Mouse (Mus musculus) cerebellum, adult 8-10 months (tissue): Measurements from ENCODE around the gene Crtc3.

Experiments used
- DNase-seq: peaks from one replicate; pipeline ENCODE4 v3.0.0; 2022

Crtc3 gene

DNA sequence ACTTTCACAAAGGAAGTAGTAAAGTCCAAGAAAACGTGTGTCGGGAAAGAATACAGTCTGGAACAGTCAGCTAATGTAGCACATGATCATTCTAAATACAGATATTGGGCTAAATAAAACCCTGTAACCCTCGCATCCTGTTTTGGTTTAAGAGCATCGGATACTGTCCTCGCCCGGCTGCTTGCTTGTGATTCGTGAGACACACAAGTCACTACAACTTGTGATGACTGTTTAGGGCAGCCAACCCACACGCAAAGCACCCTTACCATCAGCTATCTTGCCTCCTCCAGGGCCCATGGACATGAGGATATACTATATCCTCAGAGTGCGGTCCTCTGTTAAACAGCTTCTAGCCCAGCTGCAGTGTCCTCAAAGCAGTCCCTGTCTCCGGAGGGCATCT is 50.2 kb downstream of the Crtc3 start:
- no peak for DNase-seq

DNA sequence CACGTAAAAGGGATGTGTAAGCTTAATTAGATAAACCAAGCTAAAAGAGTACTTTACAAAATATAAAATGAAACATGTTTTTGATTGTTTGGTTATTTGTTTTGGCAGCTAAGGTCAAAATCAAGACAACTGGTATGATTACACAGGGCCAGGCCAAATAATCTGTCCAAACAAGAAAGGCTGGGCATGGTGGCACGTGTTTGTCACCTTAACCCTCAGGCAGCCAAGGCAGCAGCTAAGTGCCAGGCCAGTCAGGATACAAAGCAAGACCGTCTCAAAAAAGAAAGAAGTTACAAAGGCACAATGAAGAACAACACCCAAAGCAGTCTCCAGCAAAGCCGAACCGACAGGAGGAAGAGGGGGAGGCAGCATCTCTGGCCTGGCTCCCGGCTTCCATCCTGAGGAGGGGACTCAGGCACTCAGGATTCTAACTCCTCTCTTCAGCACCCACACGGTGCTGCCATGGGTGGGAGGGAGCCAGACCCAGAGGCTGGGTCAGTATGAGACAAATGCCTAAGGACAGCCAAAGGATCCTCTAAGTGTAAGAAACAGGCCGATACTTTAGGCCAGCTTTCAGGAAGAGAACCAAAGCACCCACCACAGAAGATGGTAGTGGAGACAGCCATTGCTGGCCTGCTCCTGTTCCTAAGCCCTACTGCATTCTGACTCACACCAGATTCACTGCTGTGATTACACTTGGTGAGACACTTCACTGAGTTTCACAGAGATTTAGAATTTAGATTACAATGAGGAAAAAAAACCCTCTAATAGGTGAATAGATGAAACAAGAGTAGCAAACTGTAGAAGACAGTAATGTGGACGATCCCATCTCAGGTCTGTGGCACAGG is 51.5 kb downstream of the Crtc3 start:
- DNase-seq = no peak

DNA sequence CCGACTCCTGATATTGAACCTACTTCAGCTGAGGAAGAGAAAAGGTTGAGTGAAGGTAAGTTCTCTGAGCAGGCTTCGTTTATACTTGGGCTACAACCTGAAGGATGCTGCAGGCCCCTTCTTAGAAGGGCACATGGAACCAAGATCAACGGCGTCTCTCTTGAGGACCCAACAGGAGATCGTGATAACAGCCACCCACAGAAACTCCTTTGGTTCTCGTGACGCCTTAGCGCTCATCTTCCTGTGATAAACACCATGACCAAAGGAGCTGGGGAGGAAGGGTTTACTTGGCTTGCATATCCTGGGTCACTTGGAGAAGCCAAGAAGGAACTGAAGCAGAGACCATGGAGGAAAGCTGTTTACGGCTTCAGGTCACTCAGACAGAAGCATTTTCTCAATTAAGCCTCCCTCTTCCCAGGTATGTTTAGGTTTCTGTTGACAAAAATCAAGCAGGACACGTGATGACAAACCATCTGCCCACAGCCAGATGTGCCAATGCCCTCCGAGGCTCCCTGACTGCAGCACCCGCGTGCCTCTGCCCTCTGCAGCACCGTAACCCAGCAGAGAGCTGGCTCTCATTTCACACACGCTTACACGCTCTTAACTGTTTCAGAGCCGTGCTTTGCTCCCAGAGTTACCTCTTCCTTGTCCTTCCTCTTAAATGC is 52.3 kb downstream of the Crtc3 start:
- no peak for DNase-seq

DNA sequence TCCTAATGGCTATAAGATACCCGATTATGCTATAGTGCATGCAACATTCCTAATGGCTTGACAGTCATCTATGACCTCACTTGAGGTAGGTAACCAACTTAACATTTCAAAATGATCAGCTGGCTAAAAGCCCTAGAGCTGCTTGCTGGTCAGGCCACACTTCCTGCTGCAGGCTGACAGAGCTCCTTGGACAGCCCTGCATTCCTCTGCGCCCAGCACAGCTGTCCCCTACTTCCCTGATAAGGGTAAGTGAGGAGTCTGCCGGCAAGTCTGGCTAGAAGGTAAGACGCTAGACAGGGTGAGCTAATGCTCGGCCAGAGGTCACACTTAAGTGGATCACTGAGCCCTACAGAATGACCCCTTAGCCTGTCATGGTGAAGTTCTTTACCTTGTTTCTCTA is 52.8 kb downstream of the Crtc3 start:
- DNase-seq = no peak

DNA sequence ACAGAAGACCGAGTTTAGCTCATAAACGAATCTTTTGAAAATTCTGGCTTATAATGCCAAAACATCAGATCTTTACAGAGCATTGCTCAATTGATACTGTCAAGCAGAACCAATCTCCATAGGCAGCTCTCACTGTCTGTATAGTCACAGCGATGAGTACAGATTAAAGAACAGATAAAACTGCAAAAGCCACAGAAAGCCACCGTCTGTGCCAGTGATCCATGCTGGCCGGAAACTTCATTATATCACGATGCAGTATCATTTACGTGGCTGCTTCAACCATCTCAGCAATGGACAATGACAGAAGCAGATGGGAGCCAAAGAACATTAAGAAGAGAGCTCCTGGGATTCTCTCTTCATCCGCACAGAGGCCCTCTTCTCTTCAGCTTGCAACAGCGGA is 53.9 kb downstream of the Crtc3 start:
- no peak for DNase-seq

DNA sequence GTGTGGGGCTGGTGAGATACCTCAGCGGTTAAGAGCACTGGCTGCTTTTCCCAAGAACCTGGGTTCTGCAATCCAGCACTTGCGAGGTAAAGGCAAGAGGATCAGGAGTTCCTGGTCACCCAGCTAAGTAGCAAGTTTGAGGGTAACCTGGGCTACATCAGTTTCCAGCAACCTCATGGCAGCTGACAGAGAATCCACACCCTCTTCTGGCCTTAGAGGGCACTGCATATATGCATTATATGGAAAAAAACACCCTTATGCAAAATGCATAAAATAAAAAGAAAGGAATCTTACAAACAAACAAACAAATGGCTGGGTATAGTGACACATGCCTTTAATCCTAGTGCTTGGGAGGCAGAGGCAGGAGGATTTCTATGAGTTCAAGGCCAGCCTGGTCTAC is 55.0 kb downstream of the Crtc3 start:
- DNase-seq = no peak

DNA sequence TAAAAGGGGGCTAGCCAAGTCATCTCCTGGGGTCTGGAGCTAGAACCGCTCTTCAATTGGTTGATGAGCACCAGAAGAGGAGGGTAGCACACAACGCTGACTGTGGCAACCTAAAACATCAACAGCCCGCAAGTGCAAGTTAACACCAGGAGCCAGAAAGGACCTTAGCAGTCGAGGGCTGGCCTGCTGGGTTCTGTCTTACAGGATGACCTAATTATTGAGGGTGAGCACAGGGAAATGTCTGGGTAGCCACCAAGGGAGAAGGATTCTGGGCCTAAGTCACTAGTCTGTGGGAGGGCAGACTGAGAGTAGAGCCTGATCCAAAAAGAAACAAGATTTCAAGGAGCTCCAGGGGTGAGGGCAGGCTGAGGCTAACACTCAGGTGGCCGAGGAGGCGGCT is 56.7 kb downstream of the Crtc3 start:
- no peak for DNase-seq

DNA sequence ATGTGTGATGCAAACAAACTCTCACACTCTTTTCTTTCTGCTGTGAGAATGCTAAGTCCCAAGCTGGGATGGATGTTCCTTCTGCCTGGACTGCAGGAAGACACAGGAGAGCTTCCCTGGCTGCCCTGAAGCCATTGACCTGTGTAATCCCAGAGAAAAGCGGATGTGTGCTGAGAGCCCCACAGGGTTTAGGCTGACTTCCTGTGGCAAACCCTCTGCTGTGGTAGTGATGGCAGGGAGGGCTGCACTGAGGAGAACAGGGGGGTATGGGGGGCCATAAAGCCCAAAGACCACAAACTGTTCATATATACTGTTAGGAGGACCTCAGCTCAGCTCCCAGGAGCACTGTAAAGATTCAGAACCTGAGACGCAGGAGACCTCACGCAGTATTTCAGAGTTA is 57.3 kb downstream of the Crtc3 start:
- no peak for DNase-seq

DNA sequence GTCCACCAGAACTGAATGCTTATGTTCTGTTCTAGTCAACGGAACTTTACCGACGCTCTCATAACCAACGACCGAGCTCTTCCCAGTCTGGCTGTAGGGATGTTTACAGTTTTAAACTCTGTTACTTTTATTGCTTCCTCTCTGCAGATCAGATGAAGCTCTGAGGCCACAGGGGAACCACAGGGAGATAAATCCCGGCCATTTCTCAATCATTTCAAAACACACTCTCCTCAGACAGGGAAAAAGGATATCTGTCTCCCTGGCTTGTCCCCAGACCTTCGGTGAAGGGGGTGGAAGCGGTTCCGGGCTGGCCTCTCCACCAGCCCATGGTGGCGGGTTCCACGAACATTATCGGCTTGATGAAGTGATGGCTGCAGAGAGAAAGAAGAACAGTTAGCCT is 59.3 kb downstream of the Crtc3 start:
- no peak for DNase-seq

DNA sequence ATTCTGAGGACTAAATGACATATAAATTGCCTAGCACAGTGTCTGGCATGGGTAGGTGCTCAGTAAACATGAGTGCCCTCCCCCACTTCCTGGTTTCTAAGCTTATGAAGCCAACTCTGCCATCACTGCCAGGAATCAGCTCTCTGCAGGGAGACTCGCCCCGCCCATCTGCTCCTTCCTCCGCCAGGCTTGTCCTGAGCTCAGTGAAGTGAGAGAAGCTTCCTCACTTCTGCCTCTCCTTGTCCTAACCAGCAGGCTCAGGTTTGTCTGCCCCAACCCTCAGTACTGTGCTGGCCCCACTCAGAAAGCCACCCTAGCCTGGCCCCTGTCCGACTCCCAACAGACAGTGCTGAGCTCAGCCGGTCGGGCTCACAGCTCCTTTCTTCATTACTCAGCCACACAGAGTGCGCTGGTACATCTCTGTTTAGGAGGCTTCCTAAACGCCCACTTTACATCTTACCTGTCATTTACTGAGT is 59.9 kb downstream of the Crtc3 start:
- peak; percentile 85 for DNase-seq

DNA sequence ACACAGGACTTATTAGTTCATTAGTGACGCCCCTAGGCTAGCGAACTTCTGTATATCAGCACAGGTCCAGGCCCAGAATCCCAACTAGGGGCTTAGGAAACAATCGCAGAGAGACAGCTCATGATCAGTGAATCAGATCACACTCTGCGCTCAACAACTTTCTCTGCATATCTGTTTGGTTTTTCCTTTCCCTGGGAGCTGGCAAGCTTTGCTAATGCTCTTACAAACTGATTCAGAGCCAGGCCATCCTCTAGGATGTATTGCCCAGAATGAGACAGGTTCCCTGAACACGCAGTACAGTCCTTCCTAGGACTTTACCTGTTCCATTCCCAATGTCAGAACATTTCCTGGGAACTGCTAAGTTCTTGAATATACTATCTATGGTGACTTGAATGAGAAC is 61.7 kb downstream of the Crtc3 start:
- no peak for DNase-seq

DNA sequence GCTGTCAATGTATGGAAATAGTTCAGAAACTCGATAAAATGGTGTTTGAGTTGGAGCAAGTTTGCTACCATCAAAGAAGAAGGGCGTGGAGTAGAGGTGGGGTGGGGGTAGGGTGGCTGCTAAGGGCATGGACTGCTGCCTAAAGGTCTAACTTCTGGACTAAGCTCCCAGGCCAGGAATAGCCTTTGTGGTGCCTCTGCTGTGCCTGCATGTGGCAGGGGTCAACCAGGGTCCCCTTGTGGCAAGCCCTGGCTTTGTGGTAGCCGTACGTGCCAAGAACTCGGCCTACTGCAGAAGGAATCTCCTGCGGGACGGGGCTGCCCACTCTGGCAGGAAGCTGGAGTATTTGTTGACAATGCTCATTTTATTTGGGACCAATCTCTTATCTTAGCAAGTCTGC is 62.8 kb downstream of the Crtc3 start:
- no peak for DNase-seq

DNA sequence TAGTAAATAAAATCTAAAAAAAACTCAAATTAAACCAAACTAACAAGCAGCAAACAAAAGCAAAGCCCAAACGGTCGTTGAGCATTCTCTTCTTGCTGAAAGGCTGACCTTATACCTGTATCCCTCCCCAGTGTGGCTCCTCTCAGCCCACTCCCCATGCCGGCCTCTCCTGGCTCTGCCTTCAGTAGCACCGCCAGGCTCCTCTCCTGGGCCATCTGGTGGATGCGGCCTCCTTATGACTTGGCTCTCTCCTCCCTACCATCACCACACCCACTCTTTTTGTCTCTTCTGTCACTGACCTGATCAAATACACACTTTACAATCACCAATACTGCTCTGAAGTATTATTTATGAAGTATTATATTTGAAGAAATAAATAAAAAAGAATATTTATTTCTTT is 65.4 kb downstream of the Crtc3 start:
- DNase-seq = peak; percentile 75

DNA sequence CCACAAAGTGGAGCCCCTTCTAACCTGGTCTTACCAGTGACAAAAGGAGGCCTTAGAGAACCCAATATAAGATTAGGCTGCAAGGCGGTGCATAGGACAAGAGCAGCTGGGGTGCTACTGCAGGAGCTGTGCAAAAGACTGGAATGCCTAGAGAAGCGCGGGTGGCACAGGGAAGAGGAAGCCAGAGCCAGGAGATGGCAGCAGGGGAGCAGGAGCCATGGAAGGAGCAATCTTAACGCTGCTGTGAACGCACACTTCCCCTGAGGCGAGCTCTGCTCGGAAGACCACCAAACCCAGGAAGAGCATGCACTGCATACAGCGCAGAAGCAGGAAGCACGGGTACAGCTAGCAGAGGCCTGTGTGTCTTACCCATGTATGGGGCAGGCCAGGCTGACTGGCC is 72.6 kb downstream of the Crtc3 start:
- no peak for DNase-seq

DNA sequence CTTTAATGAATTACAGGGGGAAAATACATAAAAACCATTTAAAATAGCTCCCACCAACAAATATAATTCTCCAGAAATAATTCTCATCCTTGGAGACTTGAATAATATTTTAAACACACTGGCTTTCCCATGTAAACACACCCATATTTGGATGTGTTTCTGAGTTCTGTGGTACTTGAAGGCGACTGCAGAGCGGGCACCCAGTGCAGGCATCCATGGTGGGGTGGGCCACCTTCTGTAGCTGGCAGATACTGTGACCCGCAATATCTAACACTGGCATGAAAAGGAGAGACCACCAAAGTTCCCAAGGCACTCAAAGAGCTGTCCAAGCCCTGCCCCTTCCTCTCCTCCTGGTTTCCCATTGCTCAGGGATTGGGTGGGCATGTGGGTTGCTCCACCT is 74.6 kb downstream of the Crtc3 start:
- no peak for DNase-seq

DNA sequence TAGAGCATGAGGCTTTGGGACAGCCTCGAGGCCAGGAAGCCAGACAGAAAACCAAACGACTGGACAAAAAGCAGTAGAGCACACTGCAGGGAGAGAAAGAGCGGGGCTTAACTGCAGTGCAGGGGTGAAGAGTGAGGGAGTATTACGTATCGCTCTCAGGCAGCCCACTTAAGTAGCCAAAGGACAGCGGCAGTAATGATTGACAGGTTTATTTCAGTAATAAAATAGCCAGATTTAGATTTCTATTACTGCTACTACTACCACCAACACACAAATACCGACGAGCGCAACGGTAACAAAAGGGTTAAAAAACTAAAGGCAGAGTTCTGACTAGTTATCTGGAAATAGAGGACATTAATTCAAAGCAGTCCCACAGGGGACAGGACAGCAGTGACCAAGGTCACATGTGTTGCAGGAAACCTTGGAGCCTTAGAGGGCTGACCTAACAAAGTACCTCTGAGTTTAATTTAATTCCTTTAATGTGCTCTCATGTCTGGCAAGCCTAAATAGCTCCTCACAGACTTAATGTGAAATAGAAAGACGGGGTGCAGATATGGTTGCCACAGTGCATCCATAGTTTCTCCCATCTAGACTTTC is 76.4 kb downstream of the Crtc3 start:
- no peak for DNase-seq

DNA sequence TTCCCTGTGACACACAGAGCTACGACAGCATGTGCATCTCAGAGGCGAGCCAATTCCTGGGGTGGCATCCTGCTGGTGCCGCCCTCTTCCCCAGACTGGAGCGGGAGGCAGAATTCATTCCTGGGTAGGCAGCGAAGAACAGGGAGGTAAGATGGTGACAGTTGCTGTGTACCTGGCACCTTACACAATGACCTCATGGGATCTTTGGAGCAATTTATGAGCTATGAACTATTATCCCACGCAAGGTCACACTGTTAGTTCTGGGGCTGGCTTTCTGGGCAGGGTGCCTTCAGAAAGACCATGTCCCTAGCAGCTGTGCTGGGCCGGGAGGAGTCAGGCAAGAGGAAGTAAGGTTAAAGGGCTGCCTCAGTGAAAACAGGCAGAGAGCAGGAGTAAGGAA is 77.0 kb downstream of the Crtc3 start:
- DNase-seq = no peak

DNA sequence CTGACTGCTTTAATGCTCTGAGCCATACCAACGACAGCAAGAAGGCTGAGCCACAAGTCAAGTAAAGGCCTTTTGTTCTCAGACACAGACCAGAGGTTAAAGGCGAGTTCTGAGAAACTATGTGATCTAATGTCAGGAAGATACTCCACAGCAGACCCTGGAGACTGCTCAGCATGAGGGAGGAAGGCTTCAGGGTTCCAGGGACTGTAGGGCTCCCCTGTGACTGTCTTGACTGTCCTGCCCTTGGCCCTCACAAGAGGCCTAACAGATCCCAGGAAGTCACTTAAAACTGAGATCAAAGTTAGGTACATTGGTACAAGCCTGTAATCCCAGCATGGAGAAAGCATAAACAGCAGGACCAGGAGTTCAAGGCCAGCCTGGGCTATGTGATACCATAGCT is 81.2 kb downstream of the Crtc3 start:
- DNase-seq = no peak

DNA sequence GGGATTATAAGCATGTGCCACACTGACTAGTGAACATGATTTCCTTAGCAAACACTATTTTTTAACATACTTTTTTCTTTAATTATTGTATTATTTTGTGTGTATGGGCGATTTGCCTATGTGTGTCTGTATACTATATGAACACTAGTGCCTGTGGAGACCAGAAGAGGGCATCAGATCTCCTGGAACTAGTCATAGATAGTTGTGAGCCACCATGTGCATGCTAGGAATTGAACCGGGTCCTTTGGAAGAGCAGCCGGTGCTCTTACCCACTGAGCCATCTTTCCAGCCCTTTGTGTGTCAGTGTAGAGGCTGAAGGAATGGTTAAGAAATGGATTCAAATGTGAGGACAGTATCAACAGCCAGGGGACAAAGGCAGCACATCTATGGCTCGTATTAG is 82.2 kb downstream of the Crtc3 start:
- DNase-seq = no peak

DNA sequence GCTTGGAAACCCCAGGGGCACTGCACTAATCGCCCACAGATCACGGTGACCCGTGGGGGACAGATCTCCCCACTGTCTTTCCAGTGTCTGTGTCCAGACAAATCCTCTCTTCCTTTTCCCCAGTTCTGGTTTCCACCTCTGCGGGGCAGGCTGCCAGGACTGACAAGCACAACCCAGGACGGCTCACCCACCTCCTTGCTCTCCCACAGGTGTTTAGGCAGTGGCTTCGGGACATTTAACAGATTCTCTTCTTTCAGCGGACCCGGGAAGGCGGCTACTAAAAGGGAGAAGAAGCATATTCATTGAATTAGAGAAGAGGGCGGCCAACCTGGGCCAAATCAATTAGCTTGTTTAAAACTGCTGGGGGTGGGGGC is 83.1 kb downstream of the Crtc3 start:
- no peak for DNase-seq

DNA sequence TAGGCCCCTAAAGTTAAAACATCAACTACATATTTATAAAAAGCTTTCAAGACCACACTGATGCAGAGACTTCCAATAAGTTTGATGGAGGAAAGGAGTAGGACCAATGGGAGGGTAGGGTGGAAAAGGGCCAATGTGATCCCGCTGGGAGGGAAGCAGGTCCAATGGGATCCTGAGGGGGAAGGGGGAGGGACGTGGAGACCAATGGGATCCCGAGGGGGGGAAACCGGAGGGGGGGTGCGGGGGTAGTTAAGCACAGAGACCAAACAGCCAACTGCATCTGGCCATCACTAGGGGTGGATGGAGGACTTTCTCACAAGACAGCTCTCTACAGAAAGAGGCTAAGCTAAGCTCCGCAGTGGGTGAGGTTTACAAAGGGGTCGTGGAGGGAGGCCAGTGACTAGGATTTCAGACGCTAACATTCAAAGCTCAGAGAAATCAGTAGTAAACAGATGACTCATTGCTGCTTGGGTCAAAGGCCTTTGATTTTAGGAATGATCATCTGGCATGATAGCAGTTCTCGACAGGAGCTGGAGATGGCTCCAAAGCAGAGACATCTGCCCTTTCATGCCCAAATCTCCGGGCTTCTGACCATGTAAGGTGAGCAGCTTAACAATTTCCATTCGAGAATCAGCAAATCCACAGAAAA is 83.6 kb downstream of the Crtc3 start:
- DNase-seq = no peak

DNA sequence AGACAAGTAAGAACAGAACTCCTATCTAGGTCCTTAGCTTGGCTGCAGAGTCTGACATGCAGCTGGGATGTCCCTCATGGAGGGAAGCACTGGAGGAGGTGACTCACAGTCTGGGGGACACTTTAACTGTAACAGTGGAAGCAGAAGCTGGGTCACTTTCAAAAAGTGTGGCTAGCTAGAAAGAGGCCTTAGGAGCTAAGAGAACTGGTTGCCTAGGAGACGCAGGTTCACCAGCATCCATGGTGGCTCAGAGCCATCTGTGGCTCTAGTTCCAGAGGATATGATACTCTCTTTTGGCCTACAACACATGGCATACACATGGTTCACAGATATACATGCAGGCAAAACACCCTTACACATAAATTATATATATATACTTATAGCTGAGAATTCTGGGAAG is 86.1 kb downstream of the Crtc3 start:
- DNase-seq = no peak

DNA sequence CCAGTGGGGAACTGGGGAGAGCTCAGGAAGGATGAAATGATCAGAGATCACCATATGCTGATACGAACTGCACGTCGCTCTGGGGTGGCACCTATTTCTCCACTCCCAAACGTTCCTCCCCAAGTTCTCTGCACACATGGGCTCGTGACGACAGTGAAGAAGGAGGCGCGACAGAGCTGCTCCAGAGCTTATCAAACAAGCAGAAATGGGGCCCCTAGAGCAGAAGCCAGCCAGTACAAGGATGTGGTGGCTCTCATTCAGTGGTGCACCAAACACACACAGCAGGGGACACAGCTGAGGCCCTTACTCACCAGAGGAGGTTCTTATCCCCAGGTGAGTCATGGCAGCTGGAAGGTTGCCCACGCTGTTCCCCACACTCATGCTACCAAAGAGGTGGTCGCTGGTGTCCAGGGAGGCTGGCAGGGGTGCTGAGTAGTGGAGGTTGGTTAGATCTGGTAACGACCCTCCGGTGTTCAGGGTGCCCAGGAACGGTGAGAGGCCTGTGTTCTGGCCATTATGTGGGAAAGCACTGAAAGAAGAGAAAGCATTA is 90.2 kb downstream of the Crtc3 start:
- no peak for DNase-seq

DNA sequence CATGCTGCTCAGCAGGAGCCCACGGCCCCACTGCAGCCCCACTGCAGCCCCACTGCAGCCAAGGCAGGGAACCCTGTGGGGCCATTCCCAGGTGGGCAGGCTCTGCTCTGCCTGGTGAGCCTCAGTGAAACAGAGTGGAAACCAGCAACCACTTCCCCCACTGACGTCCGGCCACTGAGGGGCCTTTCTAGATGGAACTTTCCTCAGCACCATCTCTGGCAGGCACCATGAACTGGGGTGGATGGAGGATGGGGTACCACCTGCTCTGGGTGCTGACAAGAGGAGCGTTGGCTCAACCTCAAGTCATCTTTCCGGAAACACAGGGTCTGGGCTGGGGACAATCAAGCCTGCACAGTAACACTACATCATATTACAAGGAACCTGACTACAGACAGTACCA is 90.8 kb downstream of the Crtc3 start:
- DNase-seq = no peak
